Mouse (Mus musculus): Measurements from ENCODE around the gene Abo.
A peak's percentile ranks its signal among the peaks of the same experiment; 100 is the strongest.

Abo gene

DNA sequence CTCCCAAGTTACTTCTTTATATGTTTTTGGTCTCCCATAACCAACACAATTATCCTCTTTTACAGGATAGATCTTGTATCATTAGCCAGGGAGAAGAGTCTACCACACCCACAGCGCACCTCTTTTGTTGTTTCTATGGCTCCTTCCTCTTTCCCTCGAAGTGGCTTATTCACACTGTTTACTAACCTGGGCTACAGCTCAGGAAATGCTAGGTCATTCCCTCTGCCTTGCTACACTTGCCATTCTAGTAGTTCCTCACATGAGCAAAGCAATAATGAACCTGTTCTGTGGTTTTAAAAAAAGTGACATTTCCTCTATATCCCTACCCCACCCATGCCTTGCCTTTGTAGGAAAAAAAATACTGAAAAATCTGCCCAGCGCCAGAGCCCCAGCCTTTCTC lies 1.9 kb downstream of the Abo start:
- DNase-seq, result no peak

DNA sequence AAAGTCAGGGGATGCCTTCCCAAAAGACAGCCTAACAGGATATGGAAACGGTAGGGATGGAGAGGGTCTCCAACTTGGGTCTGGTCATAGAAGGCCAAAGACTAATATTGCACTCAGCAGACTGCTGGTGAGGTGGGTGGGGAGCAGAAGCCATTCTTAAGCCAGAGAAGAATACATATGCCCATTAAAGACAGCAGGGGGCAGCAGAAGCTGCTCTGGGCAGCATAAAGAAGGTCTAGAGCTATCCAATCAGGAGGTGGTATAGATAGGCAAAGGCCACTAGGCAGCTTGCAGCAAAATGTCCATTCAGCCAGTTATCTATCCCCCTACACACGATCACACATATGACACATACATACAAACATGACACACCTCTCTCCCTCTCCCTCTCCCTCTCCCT lies 17.1 kb downstream of the Abo start:
- DNase-seq, result peak; percentile 34 to 44

DNA sequence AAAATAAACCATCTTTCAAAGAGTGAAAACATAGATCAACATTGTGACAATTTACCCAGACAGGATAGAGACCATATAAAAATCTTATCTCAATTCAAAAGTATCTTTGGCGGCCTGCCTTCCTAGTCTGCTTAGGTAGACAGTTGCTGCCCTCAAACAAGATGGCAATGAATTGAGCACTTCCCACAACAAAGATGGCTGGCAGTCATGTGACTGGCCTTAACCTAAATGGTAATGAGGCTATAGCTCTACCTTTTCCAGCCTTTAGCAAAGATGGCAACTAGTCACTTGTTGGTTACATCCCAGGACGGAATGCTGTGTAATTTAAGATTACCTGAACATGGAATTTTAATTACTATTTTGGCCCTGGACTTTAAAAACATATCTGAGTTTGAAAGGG lies 32.3 kb downstream of the Abo start:
- no peak for DNase-seq

DNA sequence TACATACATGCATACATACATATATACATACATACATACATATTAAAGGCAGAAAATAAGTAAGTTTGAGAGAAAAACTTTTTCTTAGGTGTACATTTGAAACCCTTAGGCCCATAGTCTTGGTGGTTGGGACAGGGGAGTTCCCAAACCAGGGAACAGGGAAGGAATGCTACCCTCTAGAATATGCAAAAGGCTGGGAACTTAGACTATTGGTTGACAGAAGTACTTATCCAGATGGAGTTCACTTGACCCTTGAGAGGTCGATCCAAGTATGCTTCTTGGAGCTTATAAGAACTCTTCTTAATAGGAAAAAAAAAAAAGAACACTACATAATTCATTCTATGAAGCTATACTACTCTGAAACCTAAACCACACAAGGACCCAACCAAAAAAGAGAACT lies 36.7 kb downstream of the Abo start:
- no peak for DNase-seq

DNA sequence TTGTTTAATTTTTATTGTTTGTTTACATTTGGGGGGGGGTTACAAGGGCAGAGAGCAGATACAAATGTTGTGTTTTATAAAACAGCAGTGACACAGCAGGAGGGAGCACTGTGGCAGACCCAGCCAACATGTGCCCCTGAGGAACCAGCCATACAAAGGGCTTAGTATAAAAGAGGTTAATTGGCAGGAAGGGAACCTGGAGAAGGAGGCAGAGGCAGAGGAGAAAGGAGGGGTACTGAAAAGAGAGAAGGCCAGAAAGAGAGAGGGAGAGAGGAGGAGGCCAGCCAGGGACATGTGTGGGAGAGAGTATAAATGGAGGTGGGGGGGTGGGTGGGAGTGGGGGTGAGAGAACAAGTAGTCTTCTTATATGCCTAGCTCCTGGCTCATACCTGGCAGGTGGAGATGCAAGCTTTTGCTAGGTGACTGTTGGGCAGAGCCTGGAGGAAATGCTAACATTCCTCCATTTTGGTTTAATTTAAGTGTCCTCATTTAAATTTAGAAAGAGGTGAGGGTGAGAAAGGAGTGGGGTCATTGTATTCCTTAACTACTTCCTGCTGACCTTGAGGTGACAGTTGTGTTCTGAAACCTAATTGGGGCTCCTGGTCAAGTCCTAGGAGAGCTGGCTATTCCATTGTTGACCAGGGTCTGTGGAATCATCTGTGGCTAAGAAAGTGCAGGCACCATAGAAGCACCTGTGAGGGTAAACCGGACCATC lies 37.4 kb downstream of the Abo start:
- DNase-seq, result no peak

Data from B cell, adult 2 months (primary cell).